Mouse (Mus musculus): ENCODE results near the gene Cyb5r4. TPM values are rescaled to one million over a fixed set of nuclear protein-coding genes. Genes with fewer than 3 reads are reported as not detected.
"Not testable (repeated sequence)": the region's sequence is repeated elsewhere in the genome, so short reads cannot be mapped to it uniquely, and the experiment has no call there.

The Cyb5r4 gene
- total RNA-seq, 2 experiments from 2014 or later: 68.7 to 88.7 TPM

DNA sequence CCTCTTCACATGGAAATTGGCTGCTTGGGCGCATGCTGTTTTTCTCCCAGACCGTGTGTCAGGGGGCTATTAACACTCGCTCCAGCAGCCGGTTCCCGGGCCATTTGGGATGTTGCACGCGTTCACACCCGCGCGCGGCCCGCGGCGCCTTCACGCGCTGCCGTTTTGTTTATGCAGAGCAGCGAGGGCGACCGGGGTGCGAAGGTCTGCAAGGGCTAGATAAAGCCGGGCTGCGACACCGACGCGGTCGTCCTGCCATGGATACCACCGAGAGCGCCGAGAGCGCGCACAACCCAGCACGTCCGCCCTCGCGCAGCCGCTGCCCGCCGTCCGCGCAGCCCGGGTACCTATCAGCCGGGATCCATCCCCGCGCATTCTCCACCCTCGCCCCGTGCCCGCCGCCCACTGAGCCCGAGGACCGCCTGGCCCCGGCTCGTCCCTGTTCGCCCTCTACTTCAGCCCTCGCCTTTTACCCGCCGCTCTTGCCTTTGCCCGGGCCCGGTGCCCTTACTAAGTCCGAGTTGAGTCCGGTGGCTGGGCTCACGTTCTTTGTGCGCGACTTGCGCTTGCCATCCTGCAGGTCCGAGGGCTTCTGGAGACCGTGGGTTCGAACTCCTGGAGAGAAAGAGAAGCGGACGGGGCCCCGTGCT, 6.4 kb upstream of the Cyb5r4 start, which contains the start of gene Ripply2:
Gene Ripply2 (plus strand): TSS at position 250 of the 650 bp plus-strand sequence.
- ATAC-seq (replicated peaks; ENCODE audit: low FRiP score, low TSS enrichment, poor library complexity, severe bottlenecking): peak; percentile 65

DNA sequence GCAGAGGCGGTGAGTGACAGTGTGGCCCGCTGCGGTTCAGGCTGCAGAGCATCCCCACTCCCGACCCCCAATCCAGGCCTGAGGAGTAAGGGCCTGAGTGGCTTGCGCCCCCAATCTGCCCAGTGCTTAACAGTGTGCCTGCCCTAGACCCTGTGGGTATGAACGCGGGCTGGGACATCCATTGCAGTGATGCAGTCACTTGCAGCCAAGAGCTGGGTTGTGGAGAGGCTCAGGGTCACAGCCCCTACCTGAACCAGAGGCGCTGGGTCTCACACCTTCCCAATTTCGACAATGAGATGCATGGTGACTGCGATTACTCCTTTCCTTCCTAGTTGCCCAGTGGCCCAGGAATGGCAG, 5.9 kb upstream of the Cyb5r4 start:
- ATAC-seq (replicated peaks; ENCODE audit: low FRiP score, low TSS enrichment, poor library complexity, severe bottlenecking): 0 out of 2 replicates have a peak, but pooled peaks have one; percentile 25

DNA sequence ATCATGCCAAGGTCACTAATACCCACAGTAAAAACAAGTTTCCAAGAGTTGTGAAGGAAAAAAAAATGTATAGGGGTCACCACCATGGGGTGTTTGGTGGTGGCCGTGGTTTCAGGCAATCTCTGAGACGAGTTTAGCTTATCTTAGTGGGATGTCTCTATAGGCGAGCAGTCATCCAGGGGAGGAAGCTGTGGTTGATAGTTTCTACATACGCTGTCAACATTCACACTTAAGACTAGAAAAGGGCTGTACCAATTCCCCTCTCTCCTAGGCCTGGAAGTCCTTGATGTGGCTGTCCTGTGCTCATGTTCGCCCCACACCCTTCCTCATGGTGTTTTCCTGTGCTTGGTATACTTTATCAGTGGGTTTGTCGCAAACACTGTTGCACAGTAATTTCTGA, 4.0 kb downstream of the Cyb5r4 start:
- ATAC-seq (replicated peaks; ENCODE audit: low FRiP score, low TSS enrichment, poor library complexity, severe bottlenecking): no peak

DNA sequence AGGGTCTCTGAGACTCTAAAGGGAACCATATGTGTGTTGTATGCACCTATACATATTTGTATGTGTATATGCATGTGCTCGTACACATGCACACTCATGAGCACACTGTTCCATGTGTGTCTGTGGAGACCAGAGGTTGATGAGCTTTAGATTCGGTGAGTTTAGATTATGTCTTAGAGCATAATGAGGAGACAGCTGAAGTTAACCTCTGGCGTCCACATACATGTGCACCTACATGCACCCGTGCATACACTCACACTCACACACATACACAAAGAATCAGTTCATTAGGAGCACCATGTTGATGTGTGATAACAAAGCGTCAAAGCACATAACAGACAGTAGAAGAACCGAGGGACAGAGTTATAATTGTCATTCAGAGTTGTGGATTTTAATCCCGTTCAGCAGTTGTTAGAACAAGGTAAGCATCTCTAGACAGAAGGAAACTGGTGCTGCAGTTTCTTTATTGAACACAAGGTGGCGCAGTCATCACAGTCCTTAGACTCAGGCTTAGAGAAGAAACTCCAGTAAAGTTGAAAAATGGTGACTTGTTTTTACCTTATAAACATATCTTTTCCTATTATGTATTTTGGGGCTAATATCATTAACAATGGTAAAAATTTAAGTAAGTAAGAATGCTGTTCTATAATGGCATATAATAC, 5.7 kb downstream of the Cyb5r4 start:
- peak; percentile 85 for ATAC-seq (replicated peaks; ENCODE audit: low FRiP score, low TSS enrichment, poor library complexity, severe bottlenecking)

DNA sequence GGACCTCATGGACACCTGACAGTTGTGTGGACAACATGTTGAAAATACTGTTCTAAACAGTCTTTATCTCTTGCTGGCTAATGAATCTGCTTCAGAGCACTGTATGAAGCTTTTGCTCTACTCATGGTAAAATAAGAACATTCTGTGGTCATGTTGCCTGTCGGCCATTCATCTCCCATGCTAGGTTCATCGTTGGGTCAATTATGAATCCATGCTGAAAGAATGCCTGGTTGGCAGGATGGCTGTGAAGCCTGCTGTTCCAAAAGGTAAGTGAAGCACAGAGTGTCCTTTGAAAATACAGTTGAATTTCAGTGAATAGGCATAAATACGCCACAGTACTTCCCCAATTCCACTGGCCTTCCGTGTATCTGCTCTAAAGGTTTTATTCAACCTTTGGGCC, 10.4 kb downstream of the Cyb5r4 start:
- ATAC-seq (replicated peaks; ENCODE audit: low FRiP score, low TSS enrichment, poor library complexity, severe bottlenecking): no peak

DNA sequence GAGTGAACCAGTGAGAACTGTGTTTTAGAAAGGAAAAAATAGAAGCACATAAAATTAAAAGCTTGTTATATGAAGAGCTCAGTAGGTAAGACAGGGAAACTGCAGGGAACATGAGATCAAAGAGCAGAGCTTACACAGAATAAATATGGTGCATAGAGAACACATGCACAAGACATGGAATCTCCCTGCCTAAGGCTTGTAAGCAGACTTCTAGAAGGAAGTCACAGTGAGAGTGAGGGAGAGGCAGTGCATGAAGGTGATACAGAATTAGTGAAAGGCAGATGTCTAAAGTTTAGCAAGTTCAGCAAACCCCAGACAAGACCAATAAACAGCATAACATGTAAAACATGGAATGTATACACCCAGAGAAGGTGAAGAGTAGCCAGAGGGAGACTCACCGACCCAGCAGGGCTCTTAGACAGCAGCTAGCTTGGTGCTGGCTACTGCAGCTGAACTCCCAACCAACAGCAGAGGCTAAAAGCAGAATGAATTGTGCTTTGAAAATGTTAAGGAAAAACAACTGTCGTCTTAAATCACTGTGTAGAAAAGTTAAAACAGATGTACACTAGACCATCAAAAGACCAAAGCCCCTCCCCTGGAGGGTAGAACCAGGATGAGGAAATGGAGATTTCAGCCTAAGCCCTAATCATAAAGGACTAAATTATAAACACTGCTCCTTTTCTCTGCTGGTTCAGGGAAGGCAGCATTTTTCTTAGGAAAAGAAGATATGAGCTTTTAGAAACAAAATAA, 13.2 kb downstream of the Cyb5r4 start:
- ATAC-seq (replicated peaks; ENCODE audit: low FRiP score, low TSS enrichment, poor library complexity, severe bottlenecking): no peak

DNA sequence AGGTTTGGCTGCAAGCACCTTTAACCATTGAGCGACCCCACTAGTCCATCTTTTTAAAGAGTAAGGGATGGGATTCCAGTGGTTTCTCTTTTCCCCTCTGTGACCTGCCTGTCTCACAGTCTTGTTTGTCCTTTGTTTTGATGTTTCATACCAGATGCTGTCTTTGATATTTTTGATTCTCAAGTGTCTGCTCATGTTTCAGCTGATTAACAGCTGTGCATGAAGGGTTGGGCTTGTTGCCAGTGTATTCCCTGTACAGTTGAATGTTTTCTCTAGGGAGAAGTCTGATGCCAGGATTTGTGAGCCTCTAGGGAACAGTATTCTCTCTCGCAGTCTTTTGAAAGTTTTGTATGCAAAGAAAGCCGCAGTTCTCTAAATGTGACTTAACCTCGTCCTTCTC, 27.6 kb downstream of the Cyb5r4 start:
- no peak for ATAC-seq (replicated peaks; ENCODE audit: low FRiP score, low TSS enrichment, poor library complexity, severe bottlenecking)

DNA sequence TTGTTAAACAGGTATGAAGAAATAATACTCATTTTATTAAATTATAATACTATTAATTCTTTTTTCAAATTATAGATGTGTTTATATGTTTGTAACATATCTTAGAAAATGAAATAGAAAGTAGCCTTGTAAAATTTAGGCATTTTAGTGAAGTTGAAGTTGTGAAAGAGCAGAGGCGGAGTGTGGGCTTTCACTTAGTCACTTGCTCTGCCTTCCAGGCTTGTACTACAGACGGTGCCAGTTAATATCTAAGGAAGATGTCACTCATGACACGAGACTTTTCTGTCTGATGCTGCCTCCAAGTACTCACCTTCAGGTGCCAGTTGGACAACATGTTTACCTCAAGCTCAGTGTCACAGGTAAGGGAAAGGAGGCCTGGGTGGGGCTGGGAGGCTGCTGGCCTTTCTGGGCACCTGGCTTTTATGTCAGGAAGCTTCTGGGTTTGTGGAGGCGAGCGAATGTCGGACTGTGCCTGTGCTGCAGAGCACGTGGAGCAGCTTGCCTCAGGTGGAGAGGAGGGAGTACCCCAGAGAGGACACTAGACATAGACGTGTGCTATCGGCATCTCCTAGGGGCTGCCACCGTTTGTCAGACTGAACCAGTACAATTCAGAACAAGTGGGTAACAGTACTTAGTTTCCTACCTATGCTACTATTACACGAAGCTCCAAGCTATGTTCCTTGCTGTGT, 33.9 kb downstream of the Cyb5r4 start:
- ATAC-seq (replicated peaks; ENCODE audit: low FRiP score, low TSS enrichment, poor library complexity, severe bottlenecking): no peak

DNA sequence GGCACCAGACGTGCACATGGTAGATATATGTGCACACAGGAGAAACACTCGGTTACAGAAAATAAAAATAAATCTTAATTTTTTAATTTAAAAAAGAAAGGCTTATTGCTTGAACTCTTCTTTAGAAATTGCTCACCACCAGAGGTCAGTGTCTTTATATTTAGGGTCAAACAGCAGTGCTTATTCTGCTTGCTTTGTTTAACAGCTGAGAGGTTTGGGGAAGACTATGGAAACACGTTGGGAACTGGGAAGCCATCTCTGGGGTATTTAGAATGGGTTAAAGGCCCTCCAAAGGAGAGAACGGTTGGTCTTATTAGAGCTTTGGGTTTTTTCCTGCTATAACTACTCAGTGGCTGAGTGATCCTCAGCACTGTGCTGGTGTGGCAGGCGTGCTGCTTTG, 40.5 kb downstream of the Cyb5r4 start:
- no peak for ATAC-seq (replicated peaks; ENCODE audit: low FRiP score, low TSS enrichment, poor library complexity, severe bottlenecking)

DNA sequence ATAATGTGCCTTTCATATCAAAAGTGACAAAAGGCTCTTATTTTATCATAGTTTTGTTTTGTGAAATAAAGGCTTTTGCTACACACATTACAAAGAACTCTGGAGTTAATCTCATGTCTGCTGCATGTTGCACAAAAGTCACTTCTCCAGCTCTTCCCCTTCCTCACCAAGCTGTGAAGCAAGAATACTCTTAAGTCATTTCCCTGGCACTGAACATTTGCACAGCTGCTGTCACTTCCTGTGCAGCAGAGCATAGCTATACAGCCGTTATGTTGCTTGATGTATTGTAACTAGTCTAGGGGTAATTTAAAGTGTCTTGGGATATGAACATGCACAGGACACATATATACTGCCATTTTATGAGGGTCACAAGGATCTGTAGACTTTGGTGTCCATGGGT, 46.3 kb downstream of the Cyb5r4 start:
- no peak for ATAC-seq (replicated peaks; ENCODE audit: low FRiP score, low TSS enrichment, poor library complexity, severe bottlenecking)

DNA sequence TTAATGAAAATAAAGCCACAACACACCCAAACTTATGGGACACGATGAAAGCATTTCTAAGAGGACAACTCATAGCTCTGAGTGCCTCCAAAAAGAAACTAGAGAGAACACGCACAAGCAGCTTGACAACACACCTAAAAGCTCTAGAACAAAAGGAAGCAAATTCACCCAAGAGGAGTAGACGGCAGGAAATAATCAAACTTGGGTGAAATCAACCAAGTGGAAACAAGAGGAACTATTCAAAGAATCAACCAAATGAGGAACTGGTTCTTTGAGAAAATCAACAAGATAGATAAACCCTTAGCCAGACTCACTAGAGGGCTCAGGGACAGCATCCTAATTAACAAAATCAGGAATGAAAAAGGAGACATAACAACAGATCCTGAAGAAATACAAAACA, 49.8 kb downstream of the Cyb5r4 start:
- ATAC-seq (replicated peaks; ENCODE audit: low FRiP score, low TSS enrichment, poor library complexity, severe bottlenecking): not testable (repeated sequence)

DNA sequence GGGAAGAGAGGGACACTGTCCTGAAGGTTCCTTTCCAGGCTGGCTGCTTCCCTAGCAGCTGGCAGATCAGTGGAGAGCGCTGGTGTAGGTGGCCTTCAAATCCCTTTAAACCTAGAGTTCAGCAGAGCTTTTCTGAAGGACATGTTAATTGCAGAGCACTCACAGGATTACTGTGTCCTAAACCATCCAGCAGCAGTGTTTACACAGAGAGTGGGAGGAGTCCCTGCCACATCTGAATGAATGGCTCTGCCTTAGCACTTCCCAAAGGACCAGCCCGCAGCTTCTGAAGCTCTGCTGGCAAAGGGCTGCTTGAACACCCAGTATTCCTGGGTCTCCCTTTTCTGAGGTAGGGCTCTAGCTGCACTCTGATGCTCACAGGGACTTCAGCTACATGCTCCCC, 56.1 kb downstream of the Cyb5r4 start:
- ATAC-seq (replicated peaks; ENCODE audit: low FRiP score, low TSS enrichment, poor library complexity, severe bottlenecking): no peak

DNA sequence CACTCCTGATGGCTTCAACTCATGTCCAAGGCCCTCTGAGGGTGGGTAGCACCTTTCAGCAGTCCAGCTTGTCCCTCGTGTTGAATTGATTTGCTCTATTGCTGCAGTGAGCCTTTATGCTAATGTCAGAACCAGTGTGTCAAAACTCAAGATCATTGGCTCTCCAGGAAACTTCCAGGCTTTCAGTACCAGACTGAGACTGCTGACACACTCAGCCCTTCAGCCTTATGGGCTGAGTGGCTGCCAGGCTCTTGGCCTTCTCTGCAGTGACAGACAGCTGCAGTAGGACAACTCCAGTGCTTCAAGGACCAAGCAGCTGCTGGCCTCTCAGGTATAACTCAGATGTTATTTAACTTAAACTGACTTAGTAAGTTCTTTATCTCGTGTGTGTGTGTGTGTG, 57.7 kb downstream of the Cyb5r4 start:
- no peak for ATAC-seq (replicated peaks; ENCODE audit: low FRiP score, low TSS enrichment, poor library complexity, severe bottlenecking)

DNA sequence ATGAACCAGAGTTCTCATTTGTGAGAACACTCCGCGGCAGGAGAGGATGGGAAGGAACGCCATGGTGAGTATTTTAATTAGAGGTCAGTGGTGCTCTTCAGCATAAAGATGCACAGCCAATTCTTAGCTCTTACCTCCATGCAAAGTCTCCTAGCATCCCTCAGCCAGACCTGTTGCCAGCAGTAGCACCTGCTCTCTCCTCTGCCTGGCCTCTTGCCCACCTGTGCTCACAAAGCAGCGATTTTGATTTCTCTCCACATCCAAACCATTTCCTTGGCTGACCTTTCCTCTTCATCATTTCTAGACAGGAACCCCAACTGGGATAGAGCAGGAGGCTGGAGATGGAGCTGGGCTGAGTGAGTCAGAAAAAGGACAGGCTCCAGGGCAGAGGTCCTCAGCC, 65.2 kb downstream of the Cyb5r4 start:
- ATAC-seq (replicated peaks; ENCODE audit: low FRiP score, low TSS enrichment, poor library complexity, severe bottlenecking): no peak

DNA sequence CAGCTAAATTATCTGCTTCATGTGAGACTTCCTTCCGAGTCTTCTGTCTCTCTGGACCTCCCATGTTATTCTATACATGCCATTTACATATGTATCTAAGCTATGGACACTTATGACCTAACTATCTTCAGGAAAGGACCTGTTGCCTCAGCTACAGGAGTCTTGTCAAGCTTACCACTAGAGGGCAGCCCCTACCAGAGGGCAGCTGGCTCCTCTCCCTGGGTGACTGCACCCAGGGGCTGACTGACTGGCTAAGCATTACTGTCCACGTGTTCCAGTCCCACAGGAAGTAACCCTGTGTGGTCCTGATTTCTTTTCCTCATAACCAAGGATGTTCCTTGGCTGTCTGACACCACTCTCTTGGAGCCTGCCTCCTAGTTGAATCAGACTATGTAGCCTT, 76.2 kb downstream of the Cyb5r4 start:
- 0 out of 2 replicates have a peak, but pooled peaks have one; percentile 55 for ATAC-seq (replicated peaks; ENCODE audit: low FRiP score, low TSS enrichment, poor library complexity, severe bottlenecking)

DNA sequence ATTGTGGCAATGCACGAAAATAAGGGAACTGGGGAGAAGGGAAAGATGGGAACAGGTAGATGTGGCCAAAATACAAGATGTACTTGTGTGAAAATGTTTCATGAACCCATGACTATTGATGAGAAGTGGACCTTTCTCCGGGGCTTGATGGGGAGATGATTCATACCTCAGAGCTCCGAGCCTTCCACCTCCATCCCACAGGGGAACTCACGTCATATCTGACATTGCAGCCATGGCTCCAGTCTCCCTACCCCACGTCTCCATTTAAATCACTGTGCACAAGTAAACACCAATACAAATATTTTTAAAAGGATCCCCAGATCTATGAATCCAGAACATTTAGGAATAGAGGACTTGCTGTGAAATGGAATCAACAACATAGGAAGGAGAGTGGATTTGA, 93.2 kb downstream of the Cyb5r4 start:
- ATAC-seq (replicated peaks; ENCODE audit: low FRiP score, low TSS enrichment, poor library complexity, severe bottlenecking): no peak

DNA sequence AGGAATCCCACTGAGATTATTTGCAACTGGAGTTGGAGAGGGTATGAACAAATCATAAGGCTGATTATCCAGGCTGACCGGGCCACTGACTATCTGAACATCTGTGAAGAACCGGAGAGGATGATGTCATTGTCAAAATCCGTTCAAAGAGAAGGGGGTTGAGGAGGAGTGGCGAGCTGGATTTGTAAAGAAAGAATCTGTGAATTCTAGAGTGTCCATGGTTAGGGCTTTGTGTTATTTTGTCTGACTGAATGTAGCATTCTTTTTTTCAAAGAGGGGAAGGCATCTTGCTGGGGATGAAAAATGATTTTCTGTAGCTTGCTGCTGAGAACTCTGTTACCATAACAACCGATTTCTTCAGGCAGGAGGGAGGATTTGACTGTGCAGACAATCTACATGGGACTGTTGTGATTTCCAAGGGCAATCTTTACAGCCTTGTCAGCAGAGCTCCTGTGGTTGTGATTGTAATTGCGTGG, 93.7 kb downstream of the Cyb5r4 start:
- no peak for ATAC-seq (replicated peaks; ENCODE audit: low FRiP score, low TSS enrichment, poor library complexity, severe bottlenecking)

DNA sequence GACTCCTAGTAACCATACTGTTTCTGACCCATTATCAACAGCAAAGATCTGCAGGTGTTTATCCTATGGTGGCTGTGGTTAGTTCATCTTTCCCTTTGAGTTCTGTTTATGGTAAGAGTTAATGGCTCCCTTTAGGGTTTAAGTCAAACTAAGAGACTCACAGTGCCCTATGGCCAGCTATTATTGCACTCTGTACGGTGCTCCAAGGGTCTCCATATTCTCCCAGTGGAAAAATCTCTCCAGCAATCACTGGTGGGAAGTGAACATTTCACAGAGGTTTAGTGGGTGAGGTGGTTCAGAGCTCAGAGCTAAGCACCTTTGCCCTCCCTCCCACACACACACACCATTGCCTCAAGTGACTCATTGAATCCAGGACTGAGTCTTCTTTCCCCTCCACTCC, 94.2 kb downstream of the Cyb5r4 start:
- no peak for ATAC-seq (replicated peaks; ENCODE audit: low FRiP score, low TSS enrichment, poor library complexity, severe bottlenecking)

DNA sequence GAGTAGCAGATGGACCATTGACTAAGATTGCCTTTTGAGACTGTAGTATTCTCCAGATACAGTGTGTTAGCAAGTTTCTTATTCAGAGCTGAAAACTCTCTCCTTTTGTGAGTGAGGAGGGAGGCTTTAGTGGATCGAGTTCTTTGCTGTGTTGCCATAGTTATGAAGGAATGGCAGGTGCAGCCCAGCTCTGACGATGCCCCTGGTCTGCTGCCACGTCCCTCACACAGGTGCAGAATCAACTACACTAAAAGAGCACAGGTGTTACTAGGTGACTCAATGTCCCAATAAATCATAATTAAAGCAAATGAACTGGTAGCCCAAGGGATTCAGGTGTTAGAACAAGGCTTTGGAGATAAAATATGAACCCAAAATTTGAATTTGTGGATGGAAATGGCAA, 97.2 kb downstream of the Cyb5r4 start:
- no peak for ATAC-seq (replicated peaks; ENCODE audit: low FRiP score, low TSS enrichment, poor library complexity, severe bottlenecking)

DNA sequence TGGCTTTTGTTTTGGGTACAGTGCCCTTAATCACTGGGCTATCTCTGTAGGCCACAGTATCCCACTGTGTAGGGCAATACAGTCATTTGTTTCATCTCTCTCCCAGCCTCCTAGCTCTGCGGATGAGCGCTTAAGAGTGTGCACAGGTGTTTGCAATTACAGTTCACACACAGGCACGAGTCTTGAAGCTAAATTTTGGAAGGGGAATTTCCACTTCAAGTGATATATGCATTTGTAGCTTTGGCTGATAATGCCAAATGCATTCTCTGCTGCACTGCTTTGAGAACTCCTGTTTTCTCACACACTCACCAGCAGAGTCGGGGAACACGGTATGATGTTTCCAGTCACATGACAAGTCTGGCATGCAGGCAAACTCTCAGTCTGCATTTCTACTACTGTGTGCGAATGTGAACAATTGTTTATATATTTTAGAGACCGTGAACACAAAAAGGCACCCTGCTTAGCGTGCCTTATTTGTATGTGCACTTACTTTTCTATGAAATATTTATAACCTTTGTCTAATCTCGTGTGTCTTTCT, 100.2 kb downstream of the Cyb5r4 start:
- no peak for ATAC-seq (replicated peaks; ENCODE audit: low FRiP score, low TSS enrichment, poor library complexity, severe bottlenecking)
